Mouse (Mus musculus): ENCODE results near the gene Xiap. TPM values are rescaled to one million over a fixed set of nuclear protein-coding genes. Genes with fewer than 3 reads are reported as not detected.

Gene Xiap
- polyA plus RNA-seq (2014; fragmentation: Illumina TruSeq; extraction: RNeasy Lipid Tissue Mini Kit (QIAGEN cat#74804); ENCODE audit: low read depth, low replicate concordance) = 113 TPM

GRCm38 (mm10) chrX:42059282-42060068, at the start of gene Xiap:
TSS of gene Xiap (plus strand) at chrX:42059679.

GRCm38 (mm10) chrX:42148788-42149556, 89.5 kb downstream of the Xiap start, which contains the start of gene Stag2:
TSS of gene Stag2 (plus strand) at chrX:42149317.

Other genes with a start within 250 kb of the Xiap start
- gene Thoc2, start 139.0 kb upstream of the Xiap start, polyA plus RNA-seq (2014; fragmentation: Illumina TruSeq; extraction: RNeasy Lipid Tissue Mini Kit (QIAGEN cat#74804); ENCODE audit: low read depth, low replicate concordance) = 42.2 TPM
- gene Stag2, start 89.6 kb downstream of the Xiap start, polyA plus RNA-seq (2014; fragmentation: Illumina TruSeq; extraction: RNeasy Lipid Tissue Mini Kit (QIAGEN cat#74804); ENCODE audit: low read depth, low replicate concordance) = 63.8 TPM